Mouse (Mus musculus): ENCODE results near the gene C9.

The C9 gene

GRCm38 (mm10) chr15:6445135-6445534, at the start of gene C9:
C9 (plus strand) TSS chr15:6445327.
- CTCF ChIA-PET = no interaction called here
- POLR2A ChIA-PET = interaction anchor here in 1 of 4 experiments (0.6 kb wide), 1 partner anchor 248 kb away, joined by 4 read pairs; no protein-coding TSS in a partner anchor

- POLR2A ChIA-PET = no interaction called here
These were observed 46.9 kb upstream of the C9 start for GRCm38 (mm10) chr15:6398211-6398610.

GRCm38 (mm10) chr15:6398881-6399280, 46.2 kb upstream of the C9 start:
- ChIA-PET POLR2A (no interaction called here), CTCF (no interaction called here)

More at GRCm38 (mm10) chr15:6398211-6398610, 46.9 kb upstream of the C9 start:
- CTCF ChIA-PET = no interaction called here

GRCm38 (mm10) chr15:6400115-6400514, 45.0 kb upstream of the C9 start:
- POLR2A ChIA-PET = no interaction called here
- CTCF ChIA-PET = no interaction called here

- CTCF ChIA-PET = no interaction called here
- POLR2A ChIA-PET = no interaction called here
These were observed 42.7 kb upstream of the C9 start for GRCm38 (mm10) chr15:6402433-6402832.

- ChIA-PET POLR2A (no interaction called here), CTCF (no interaction called here)
These were observed 41.0 kb upstream of the C9 start for GRCm38 (mm10) chr15:6404172-6404571.

- ChIA-PET POLR2A (interaction anchor here in 1 of 4 experiments (0.6 to 1.1 kb wide), 2 partner anchors 19 to 28 kb away, joined by 3 read pairs; no protein-coding TSS in a partner anchor), CTCF (no interaction called here)
These were observed 38.4 kb upstream of the C9 start for GRCm38 (mm10) chr15:6406771-6407170.

- CTCF ChIA-PET = no interaction called here
These were observed 36.1 kb upstream of the C9 start for GRCm38 (mm10) chr15:6409031-6409430.

GRCm38 (mm10) chr15:6410161-6410560, 35.0 kb upstream of the C9 start:
- POLR2A ChIA-PET = no interaction called here
- CTCF ChIA-PET = no interaction called here

More at GRCm38 (mm10) chr15:6409031-6409430, 36.1 kb upstream of the C9 start:
- POLR2A ChIA-PET = no interaction called here

- POLR2A ChIA-PET = interaction anchor here in 2 of 4 experiments (0.5 to 1.3 kb wide), 2 partner anchors 23 to 1285 kb away, joined by 3 to 4 read pairs; no protein-coding TSS in a partner anchor
- CTCF ChIA-PET = no interaction called here
These were observed 33.8 kb upstream of the C9 start for GRCm38 (mm10) chr15:6411334-6411733.

- CTCF ChIA-PET = interaction anchor here in 1 of 4 experiments (0.6 kb wide), 1 partner anchor 163 kb away, joined by 3 read pairs; no protein-coding TSS in a partner anchor
- POLR2A ChIA-PET = no interaction called here
These were observed 29.8 kb upstream of the C9 start for GRCm38 (mm10) chr15:6415317-6415716.

- ChIA-PET POLR2A (no interaction called here), CTCF (no interaction called here)
These were observed 13.3 kb upstream of the C9 start for GRCm38 (mm10) chr15:6431777-6432176.

- CTCF ChIA-PET = interaction anchor here in 1 of 4 experiments (0.5 kb wide), 1 partner anchor 965 kb away, joined by 4 read pairs; no protein-coding TSS in a partner anchor
- POLR2A ChIA-PET = no interaction called here
These were observed 12.7 kb upstream of the C9 start for GRCm38 (mm10) chr15:6432411-6432810.

- ChIA-PET CTCF (interaction anchor here in 3 of 4 experiments (0.6 to 1.8 kb wide), 6 partner anchors 13 to 560 kb away, joined by 3 to 12 read pairs (median 6); no protein-coding TSS in a partner anchor), POLR2A (interaction anchor here in 1 of 4 experiments (1.0 kb wide), 1 partner anchor 21 kb away, joined by 3 read pairs; no protein-coding TSS in a partner anchor)
These were observed 9.8 kb upstream of the C9 start for GRCm38 (mm10) chr15:6435281-6435680.

- POLR2A ChIA-PET = interaction anchor here in 1 of 4 experiments (1.0 kb wide), 1 partner anchor 21 kb away, joined by 3 read pairs; no protein-coding TSS in a partner anchor
- CTCF ChIA-PET = interaction anchor here in 3 of 4 experiments (0.6 to 1.8 kb wide), 11 partner anchors 13 to 709 kb away, joined by 3 to 12 read pairs (median 4); no protein-coding TSS in a partner anchor
These were observed 9.4 kb upstream of the C9 start for GRCm38 (mm10) chr15:6435773-6436172.

- ChIA-PET CTCF (no interaction called here), POLR2A (no interaction called here)
These were observed 6.4 kb upstream of the C9 start for GRCm38 (mm10) chr15:6438685-6439084.

- POLR2A ChIA-PET = interaction anchor here in 1 of 4 experiments (0.6 kb wide), 1 partner anchor 249 kb away, joined by 4 read pairs; no protein-coding TSS in a partner anchor
- CTCF ChIA-PET = no interaction called here
These were observed 675 bp upstream of the C9 start for GRCm38 (mm10) chr15:6444452-6444851.

- ChIA-PET CTCF (interaction anchor here in 1 of 4 experiments (0.6 kb wide), 1 partner anchor 997 kb away, joined by 13 read pairs; no protein-coding TSS in a partner anchor), POLR2A (no interaction called here)
These were observed 1.1 kb downstream of the C9 start for GRCm38 (mm10) chr15:6446181-6446580.

GRCm38 (mm10) chr15:6448892-6449291, 3.8 kb downstream of the C9 start:
- CTCF ChIA-PET = interaction anchor here in 2 of 4 experiments (1.1 to 1.8 kb wide), 2 partner anchors 13 to 211 kb away, joined by 3 to 5 read pairs; no protein-coding TSS in a partner anchor
- POLR2A ChIA-PET = interaction anchor here in 1 of 4 experiments (0.7 to 1.3 kb wide), 2 partner anchors 21 to 100 kb away, joined by 4 read pairs; no protein-coding TSS in a partner anchor

- ChIA-PET POLR2A (no interaction called here), CTCF (no interaction called here)
These were observed 9.3 kb downstream of the C9 start for GRCm38 (mm10) chr15:6454461-6454860.

GRCm38 (mm10) chr15:6461381-6461780, 16.3 kb downstream of the C9 start:
- ChIA-PET POLR2A (interaction anchor here in 1 of 4 experiments (1.4 kb wide), 1 partner anchor 9 kb away, joined by 3 read pairs; no protein-coding TSS in a partner anchor), CTCF (no interaction called here)

All from embryonic stem cell, embryonic (primary cell).